Mouse (Mus musculus): ENCODE data around the gene Rras2. TPM values are rescaled to one million over a fixed set of nuclear protein-coding genes. Genes with fewer than 3 reads are reported as not detected.

Gene Rras2
- total RNA-seq, 2 experiments from 2014 or later, result 35.9 to 36.5 TPM

GRCm38 (mm10) chr7:114037237-114037636 is 80.3 kb downstream of the Rras2 start:
- DNase-seq (ENCODE audit: low spot score in 2 of 2), result no peak

- DNase-seq (ENCODE audit: low spot score in 2 of 2), result peak in 1 of 2 experiments; percentile 59
Measured at GRCm38 (mm10) chr7:114029596-114029995, 88.0 kb downstream of the Rras2 start.

GRCm38 (mm10) chr7:114028828-114029227 is 88.8 kb downstream of the Rras2 start:
- DNase-seq (ENCODE audit: low spot score in 2 of 2), result no peak

GRCm38 (mm10) chr7:114027406-114027805 is 90.2 kb downstream of the Rras2 start:
- DNase-seq (ENCODE audit: low spot score in 2 of 2), result no peak

GRCm38 (mm10) chr7:114026923-114027322 is 90.7 kb downstream of the Rras2 start:
- no peak for DNase-seq (ENCODE audit: low spot score in 2 of 2)

GRCm38 (mm10) chr7:114020704-114021093 is 96.9 kb downstream of the Rras2 start:
- DNase-seq (ENCODE audit: low spot score in 2 of 2), result peak; percentile 52 to 69

GRCm38 (mm10) chr7:114020057-114020703 is 97.4 kb downstream of the Rras2 start:
- no peak for DNase-seq (ENCODE audit: low spot score in 2 of 2)

GRCm38 (mm10) chr7:114018861-114019260 is 98.7 kb downstream of the Rras2 start:
- no peak for DNase-seq (ENCODE audit: low spot score in 2 of 2)

GRCm38 (mm10) chr7:114016001-114016949 is 101.3 kb downstream of the Rras2 start:
- DNase-seq (ENCODE audit: low spot score in 2 of 2), result no peak

- DNase-seq (ENCODE audit: low spot score in 2 of 2), result no peak
Measured at GRCm38 (mm10) chr7:114011726-114012443, 105.7 kb downstream of the Rras2 start.

- no peak for DNase-seq (ENCODE audit: low spot score in 2 of 2)
Measured at GRCm38 (mm10) chr7:114007565-114007964, 110.0 kb downstream of the Rras2 start.

GRCm38 (mm10) chr7:114006456-114006855 is 111.1 kb downstream of the Rras2 start:
- no peak for DNase-seq (ENCODE audit: low spot score in 2 of 2)

- no peak for DNase-seq (ENCODE audit: low spot score in 2 of 2)
Measured at GRCm38 (mm10) chr7:114005499-114005898, 112.1 kb downstream of the Rras2 start.

- DNase-seq (ENCODE audit: low spot score in 2 of 2), result no peak
Measured at GRCm38 (mm10) chr7:114004171-114004570, 113.4 kb downstream of the Rras2 start.

- no peak for DNase-seq (ENCODE audit: low spot score in 2 of 2)
Measured at GRCm38 (mm10) chr7:113997675-113998354, 119.8 kb downstream of the Rras2 start.

Other genes starting within 250 kb of the Rras2 start
- gene Copb1, start 136.9 kb upstream of the Rras2 start, total RNA-seq (2021), result 10 to 100 TPM; 69.5 to 79.5 TPM
- gene Psma1, start 158.3 kb upstream of the Rras2 start, total RNA-seq (2021), result 100 to 1,000 TPM; 120 to 126 TPM